In genomic region chr4:56989431-56990214, GRCm38 (mm10) we compare ENCODE assay signal across 10 mouse cellular contexts. TPM values are rescaled to one million over a fixed set of nuclear protein-coding genes. Genes with fewer than 3 reads are reported as not detected.
A peak's percentile ranks its signal among the peaks of the same experiment; 100 is the strongest.
DNase-seq lines count a peak whose midpoint lies in the region; ATAC-seq and TF ChIP-seq lines count a peak whose summit lies in the region.
"Had no signal": no experiment of that assay in that cellular context is flagged by ENCODE, and none has a peak within 500 bp of the region (broad histone marks: within the 10 kb centered on the region; RNA-seq: fewer than 3 reads in every experiment).

No protein-coding gene starts in this region.

- TF ChIP-seq CTCF in kidney, postnatal 0 days (IDR thresholded peaks at IDR 0.05; ENCODE audit: low read depth), result no peak
- TF ChIP-seq CTCF in small intestine, adult 2 months (IDR thresholded peaks at IDR 0.05; ENCODE audit: extremely low read depth, insufficient read length, insufficient replicate concordance, low read depth, low read length), result no peak

- H3K36me3 ChIP-seq in kidney, postnatal 0 days (ENCODE audit: insufficient read depth, low read length), result no peaks in the 10 kb centered on the region
- H3K36me3 ChIP-seq in hindbrain, embryonic 16.5 days (ENCODE audit: control insufficient read depth, insufficient read depth, low read length), result peaks cover 3% of the 10 kb centered on the region; the same call in 1 of the 2 replicates
- H3K36me3 ChIP-seq in liver, embryonic 15.5 days (replicated peaks), result no peaks in the 10 kb centered on the region
- no peaks in the 10 kb centered on the region for H3K36me3 ChIP-seq in small intestine, adult 2 months (ENCODE audit: control insufficient read depth, insufficient read depth, low read length)

- DNase-seq in kidney, postnatal 0 days (ENCODE audit: low spot score), result no peak
- DNase-seq in kidney, adult 11 months, result no peak
- DNase-seq in cerebellum, postnatal 36 days, result peak; percentile 64 to 72
- DNase-seq in adrenal gland, adult 18-20 months (ENCODE audit: low spot score in 2 of 2), result no peak
- no peak for DNase-seq in spleen, postnatal 14 days (ENCODE audit: low spot score in 2 of 2)

- 6% methylated on average over 39 of the region's 45 CpGs for WGBS in kidney, postnatal 0 days
- under 1% methylated on average over 45 of the region's 45 CpGs for WGBS in hindbrain, embryonic 16.5 days
- WGBS in liver, embryonic 15.5 days (ENCODE audit: insufficient replicate concordance), result 4% methylated on average over 45 of the region's 45 CpGs
- WGBS in small intestine, adult 2 months, result 11% methylated on average over 45 of the region's 45 CpGs

- H3K9me3 ChIP-seq in kidney, postnatal 0 days (replicated peaks; ENCODE audit: low read length), result no peaks in the 10 kb centered on the region
- H3K9me3 ChIP-seq in hindbrain, embryonic 16.5 days (ENCODE audit: control insufficient read depth, low read length), result no peaks in the 10 kb centered on the region
- no peaks in the 10 kb centered on the region for H3K9me3 ChIP-seq in liver, embryonic 15.5 days (replicated peaks)

- peak overlapping the region; percentile 51 for H3K9ac ChIP-seq in kidney, postnatal 0 days (ENCODE audit: low read depth, low read length)
- peak overlapping the region; percentile 91 for H3K9ac ChIP-seq in hindbrain, embryonic 16.5 days (ENCODE audit: low read depth, low read length)
- H3K9ac ChIP-seq in liver, embryonic 15.5 days, result no peak overlapping the region

- H3K4me1 ChIP-seq in kidney, postnatal 0 days (replicated peaks; ENCODE audit: insufficient read depth, low read length), result peaks cover 6% of the 10 kb centered on the region; the same call in 1 of the 2 replicates
- H3K4me1 ChIP-seq in hindbrain, embryonic 16.5 days (ENCODE audit: control insufficient read depth, insufficient read depth, low read depth, low read length), result peaks cover 11% of the 10 kb centered on the region
- H3K4me1 ChIP-seq in liver, embryonic 15.5 days (replicated peaks), result no peaks in the 10 kb centered on the region
- H3K4me1 ChIP-seq in small intestine, adult 2 months (ENCODE audit: control insufficient read depth, insufficient read depth, insufficient read length, low read length), result peaks cover 2% of the 10 kb centered on the region; the same call in 1 of the 2 replicates

- TF ChIP-seq POLR2A in small intestine, adult 2 months (IDR thresholded peaks at IDR 0.05; ENCODE audit: low read depth, low read length), result no peak

- H3K27me3 ChIP-seq in kidney, postnatal 0 days (ENCODE audit: insufficient read depth, low read length), result peaks cover 15% of the 10 kb centered on the region; the same call in 1 of the 2 replicates
- H3K27me3 ChIP-seq in hindbrain, embryonic 16.5 days (replicated peaks; ENCODE audit: control insufficient read depth, insufficient read depth, low read length), result no peaks in the 10 kb centered on the region
- peaks cover 56% of the 10 kb centered on the region for H3K27me3 ChIP-seq in liver, embryonic 15.5 days
- peaks cover 29% of the 10 kb centered on the region for H3K27me3 ChIP-seq in small intestine, adult 2 months (ENCODE audit: control insufficient read depth, insufficient read depth, low read length)

- H3K27ac ChIP-seq in kidney, postnatal 0 days, result no peak overlapping the region
- peak overlapping the region; percentile 89 for H3K27ac ChIP-seq in hindbrain, embryonic 16.5 days (ENCODE audit: low read depth, low read length)
- H3K27ac ChIP-seq in liver, embryonic 15.5 days (replicated peaks), result no peak overlapping the region
- no peak overlapping the region for H3K27ac ChIP-seq in small intestine, adult 2 months (ENCODE audit: insufficient read depth, low read depth, low read length)
- H3K27ac ChIP-seq: macrophage had no signal

- peak; percentile 25; the same call in 1 of the 2 replicates for ATAC-seq in kidney, postnatal 0 days (replicated peaks; ENCODE audit: low FRiP score, low read depth)
- ATAC-seq in hindbrain, embryonic 16.5 days, result peak; percentile 85
- ATAC-seq in liver, embryonic 15.5 days (ENCODE audit: insufficient read depth), result no peak
- ATAC-seq: Patski had no signal

- peak overlapping the region; percentile 96 for H3K4me2 ChIP-seq in kidney, postnatal 0 days (ENCODE audit: low read length)
- H3K4me2 ChIP-seq in hindbrain, embryonic 16.5 days (ENCODE audit: low read length), result peak overlapping the region; percentile 84
- peak overlapping the region; percentile 63 for H3K4me2 ChIP-seq in liver, embryonic 15.5 days

- H3K4me3 ChIP-seq in kidney, postnatal 0 days (replicated peaks; ENCODE audit: low read depth, low read length), result peak overlapping the region; percentile 67
- peak overlapping the region; percentile 77 for H3K4me3 ChIP-seq in hindbrain, embryonic 16.5 days (ENCODE audit: low read length)
- H3K4me3 ChIP-seq in liver, embryonic 15.5 days (replicated peaks), result peak overlapping the region; percentile 40
- peak overlapping the region; percentile 36 for H3K4me3 ChIP-seq in small intestine, adult 2 months (ENCODE audit: low read depth, low read length)

RNA-seq across cellular contexts. Expression of gene Frrs1l, which starts 0.6 kb away (rescaled TPM):
- 0.12 and 0.14 TPM in 2 replicates for polyA plus RNA-seq in kidney, postnatal 0 days (2015; fragmentation: Nextera tagmentation; extraction: Ambion mirVana)
- 20.7 and 24.0 TPM in 2 replicates for polyA plus RNA-seq in hindbrain, embryonic 16.5 days (2015; fragmentation: Nextera tagmentation; extraction: Ambion mirVana)
- 0.05 and 0.07 TPM in 2 replicates for polyA plus RNA-seq in liver, embryonic 15.5 days (2015; fragmentation: Nextera tagmentation; extraction: Ambion mirVana)
- 0.01 and 0.05 TPM in 2 replicates for polyA plus RNA-seq in small intestine, adult 2 months (2012; rRNA removed)
- 1 to 10 TPM in 1 of 2 experiments, under 1 TPM in 1; 0.51 to 1.2 TPM for total RNA-seq in adrenal gland, adult 18-20 months (2021)
- polyA plus RNA-seq: macrophage, Patski had no signal

RNA-seq across cellular contexts. Expression of gene Tmem245, which starts 42.4 kb away (rescaled TPM):
- polyA plus RNA-seq in kidney, postnatal 0 days (2015; fragmentation: Nextera tagmentation; extraction: Ambion mirVana), result 5.6 and 6.4 TPM in 2 replicates
- polyA plus RNA-seq in hindbrain, embryonic 16.5 days (2015; fragmentation: Nextera tagmentation; extraction: Ambion mirVana), result 8.1 and 9.5 TPM in 2 replicates
- 2.8 and 3.1 TPM in 2 replicates for polyA plus RNA-seq in liver, embryonic 15.5 days (2015; fragmentation: Nextera tagmentation; extraction: Ambion mirVana)
- 3.7 and 8.3 TPM in 2 replicates for polyA plus RNA-seq in small intestine, adult 2 months (2012; rRNA removed)
- 10 to 100 TPM; 35.7 to 46.8 TPM for total RNA-seq in adrenal gland, adult 18-20 months (2021)

Comparison
In these comparisons a context has a peak if more than half of its experiments do, and no peak if none do; other contexts are left out.
1. DNase-seq: peak in cerebellum, postnatal 36 days (2 of 2); none in kidney, postnatal 0 days (single experiment), kidney, adult 11 months (single experiment), adrenal gland, adult 18-20 months (0 of 2) and spleen, postnatal 14 days (0 of 2).
2. RNA of gene Frrs1l, which starts 0.6 kb away (polyA plus RNA-seq): 20.7 to 24.0 TPM in hindbrain, embryonic 16.5 days; 0.12 to 0.14 TPM in kidney, postnatal 0 days, 0.05 to 0.07 TPM in liver, embryonic 15.5 days and 0.01 to 0.05 TPM in small intestine, adult 2 months; every median in the first group is over 10 times any median in the second.
3. Peak in every context shown above with its lines, with median percentiles within 50 percentile points of each other: H3K4me2 ChIP-seq and H3K4me3 ChIP-seq.